Mouse (Mus musculus) adrenal gland (tissue): ENCODE results near the gene Dnttip2.
"Not testable (repeated sequence)": the region's sequence is repeated elsewhere in the genome, so short reads cannot be mapped to it uniquely, and the experiment has no call there.

Experiments used
- intact Hi-C: fragments of 180-260 bp; cut with DNase I; formaldehyde crosslinking; loops from one replicate; pipeline ENCODE4 v1.15.1; 2025

Dnttip2 gene

DNA sequence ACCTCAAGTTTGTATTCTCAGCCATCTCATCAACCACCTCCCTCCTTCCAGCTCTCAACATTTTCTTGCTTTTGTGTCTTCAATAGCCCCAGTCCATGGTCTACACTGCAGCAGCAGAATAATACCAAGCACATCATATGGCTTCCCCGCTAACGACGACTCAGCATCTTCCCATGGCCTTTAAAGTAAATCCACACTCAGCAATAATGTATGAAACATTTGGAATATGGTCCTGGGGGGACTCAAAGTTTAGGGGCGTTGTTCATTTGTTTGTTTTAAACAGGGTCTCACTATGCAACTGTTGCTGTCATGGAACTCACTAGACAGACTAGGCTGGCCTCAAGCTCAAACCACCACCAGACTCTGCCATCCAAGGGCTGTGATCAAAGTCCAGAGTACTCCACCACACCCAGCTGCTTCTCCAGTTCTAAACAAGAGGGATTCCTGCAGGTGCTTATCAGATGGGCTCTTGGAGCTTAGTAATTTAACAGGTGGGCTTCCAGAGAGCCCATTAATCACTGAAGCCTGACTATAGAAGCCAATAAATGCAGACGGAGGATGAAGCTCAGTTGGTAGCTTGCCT, 14.5 kb downstream of the Dnttip2 start:
- intact Hi-C loops = no loop called here

DNA sequence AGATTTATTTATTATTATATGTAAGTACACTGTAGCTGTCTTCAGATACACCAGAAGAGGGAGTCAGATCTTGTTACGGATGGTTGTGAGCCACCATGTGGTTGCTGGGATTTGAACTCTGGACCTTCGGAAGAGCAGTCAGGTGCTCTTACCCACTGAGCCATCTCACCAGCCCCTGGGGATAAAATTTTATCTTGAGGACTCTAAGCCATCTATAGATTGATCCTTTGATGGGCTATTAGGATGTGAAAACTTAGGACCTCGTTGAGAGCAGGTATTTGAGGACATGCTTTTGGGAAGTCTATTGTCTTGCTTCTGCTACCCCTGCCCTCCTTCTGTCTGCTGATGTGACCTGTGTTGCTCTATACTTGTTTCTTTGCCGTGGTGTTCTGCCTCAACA, 15.2 kb downstream of the Dnttip2 start:
- intact Hi-C loops = not testable (repeated sequence)

DNA sequence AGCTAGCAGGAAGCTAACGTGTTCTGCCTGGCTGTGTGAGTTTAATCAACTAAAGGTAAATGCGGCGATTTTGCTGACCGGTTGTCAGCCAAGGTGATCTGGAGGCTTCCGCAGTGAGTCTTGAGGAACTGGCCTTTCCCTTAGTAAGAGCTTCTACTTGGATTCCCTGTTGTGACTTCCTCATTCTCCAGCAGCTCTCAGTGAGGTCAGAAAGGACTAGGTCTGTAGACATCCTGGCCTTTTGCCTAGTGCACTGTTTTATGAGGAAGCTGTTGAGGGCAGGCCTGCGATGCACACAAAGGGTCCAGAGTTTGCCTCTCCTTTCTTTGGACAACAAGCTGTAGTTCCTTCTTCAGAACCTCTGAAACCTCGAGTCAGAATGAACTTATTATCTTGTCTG, 16.5 kb downstream of the Dnttip2 start:
- intact Hi-C loops = no loop called here

DNA sequence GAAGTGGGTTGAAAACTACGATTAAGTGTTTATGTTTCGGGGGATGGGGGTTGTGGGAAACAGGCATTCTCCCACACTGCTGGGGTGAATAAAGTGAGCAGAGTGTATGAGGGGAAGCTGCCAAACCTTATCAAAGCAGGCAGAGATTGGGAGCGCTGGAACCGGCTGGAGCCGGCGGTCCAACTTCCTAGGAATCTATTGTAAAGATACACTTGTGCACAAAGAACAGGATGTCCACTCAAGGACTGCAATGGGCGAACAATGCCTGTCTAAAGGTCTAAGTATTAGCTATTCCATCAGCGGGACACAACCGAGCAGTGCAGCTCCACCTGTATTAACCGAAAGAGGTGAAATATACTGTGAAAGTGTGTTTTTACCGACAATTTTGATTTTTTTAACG, 17.6 kb downstream of the Dnttip2 start:
- intact Hi-C loops = no loop called here

DNA sequence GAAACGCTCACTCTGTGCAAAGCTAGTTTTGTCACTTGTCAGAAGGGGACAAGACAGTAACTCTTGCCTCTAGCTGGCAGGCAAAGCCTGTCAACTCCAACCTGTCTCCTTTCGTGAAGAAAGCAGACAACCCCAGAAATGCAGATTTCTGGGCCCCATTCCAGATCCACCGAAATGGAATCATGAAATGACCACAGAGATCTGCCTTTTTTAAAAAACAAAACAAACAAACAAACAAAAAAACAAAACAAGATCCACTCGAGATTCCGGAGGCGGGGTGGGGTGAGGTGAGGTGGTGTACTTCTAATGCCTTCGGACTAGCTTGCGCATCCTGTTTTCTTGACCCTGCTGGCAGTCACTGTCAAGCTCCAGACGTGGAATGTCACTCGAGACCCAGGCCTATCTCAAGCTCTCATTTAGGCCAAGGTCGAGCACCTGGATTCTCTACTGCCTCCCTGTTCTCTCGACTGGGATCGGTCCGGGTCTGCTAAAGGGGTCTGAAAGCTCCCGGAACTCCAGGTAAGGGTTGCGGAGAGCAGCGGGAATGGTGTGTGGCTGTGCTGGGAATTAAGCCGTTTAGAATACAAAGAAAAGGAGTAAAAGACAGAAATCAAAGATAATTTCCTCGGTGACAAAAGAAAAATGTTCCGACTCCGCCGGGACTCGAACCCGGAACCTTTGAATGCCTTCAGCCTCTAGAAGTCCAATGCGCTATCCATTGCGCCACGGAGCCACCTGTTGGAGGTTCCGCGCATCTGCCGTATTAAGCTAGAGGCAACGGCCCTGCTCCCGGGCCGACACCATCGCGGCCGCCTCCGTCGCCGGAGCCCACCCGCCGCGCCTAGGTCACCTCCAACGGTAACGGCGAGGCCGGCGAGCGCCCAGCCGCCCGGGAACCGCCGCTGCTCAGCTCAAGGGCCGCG, 18.4 kb downstream of the Dnttip2 start:
- intact Hi-C loops = no loop called here

DNA sequence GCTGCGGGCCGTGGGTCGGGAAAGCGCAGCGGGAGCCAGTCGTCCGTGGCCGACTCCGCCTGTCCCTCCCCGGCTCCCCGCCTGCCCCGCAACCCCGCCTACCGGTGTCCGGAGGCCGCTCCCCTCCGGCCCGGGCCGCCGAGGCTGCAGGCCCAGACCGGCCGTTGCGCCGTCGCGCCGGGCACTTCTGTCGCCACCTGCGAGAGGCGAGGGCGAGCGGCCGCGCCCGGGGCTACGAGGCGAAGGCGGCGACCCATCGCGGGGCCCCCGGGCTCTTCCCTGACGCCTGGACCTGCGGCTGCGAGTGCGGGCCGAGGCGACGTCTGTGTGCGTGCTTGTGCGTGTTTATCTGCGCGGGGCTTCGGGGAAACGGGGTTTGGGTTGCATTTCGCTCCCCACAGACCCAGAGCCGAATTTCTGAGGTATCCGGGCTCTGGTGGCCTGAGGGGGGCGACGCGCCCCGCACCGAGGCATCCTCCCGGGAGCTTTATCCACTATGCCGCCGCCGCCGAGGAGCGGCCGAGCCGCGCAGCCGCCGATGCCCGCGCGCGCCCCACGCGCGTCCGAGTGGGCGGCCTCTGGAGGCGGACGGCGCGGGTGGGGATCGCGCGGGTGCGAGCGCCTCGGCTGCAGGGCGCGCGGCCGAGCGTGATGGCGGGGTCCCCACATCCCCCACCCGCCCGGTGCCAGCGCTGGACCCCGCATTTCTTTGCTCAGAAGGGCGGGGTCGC, 19.2 kb downstream of the Dnttip2 start:
- intact Hi-C loops = no loop called here

DNA sequence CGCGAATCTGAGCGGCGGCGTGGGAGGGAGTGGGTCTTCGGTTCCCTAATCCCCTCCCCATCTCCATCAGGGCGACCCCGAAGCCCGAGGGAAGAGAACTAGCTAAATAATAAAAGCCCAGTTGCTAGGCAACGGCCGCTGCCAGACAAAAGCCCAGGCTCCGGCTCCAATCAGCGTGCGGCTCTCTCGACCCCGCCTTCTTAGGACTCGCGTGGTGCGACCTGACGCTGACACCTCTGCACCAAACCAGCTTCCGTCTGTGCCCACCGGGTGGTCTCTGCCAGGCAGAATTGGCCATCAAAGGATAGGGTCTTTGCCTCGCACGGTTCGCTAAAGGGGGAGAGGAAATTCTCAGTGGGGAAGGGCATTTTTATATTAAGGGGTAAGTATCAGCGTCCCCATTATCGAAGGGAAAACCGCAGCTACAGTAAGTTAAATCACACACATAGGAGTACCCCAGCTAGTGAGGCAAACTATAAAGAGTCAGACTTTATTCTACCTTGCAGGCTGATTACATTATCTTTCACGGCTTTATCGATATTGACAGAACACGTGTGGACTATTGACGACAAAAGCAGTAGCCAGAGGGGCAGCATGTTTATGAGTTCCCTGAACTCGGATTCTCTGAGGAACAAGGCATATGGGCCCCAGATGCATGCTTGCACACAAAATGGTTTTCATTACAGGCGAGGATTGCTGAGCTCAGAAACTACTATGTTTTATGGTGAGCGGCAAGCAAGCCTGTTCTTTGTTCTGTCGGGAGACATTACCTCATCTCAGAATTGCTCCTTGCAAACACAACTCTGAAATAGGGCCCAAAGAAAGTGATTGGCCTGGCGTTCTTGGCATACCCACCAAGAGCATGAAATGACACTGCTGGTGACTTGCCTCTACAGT, 20.0 kb downstream of the Dnttip2 start, which contains the start of gene Bcar3:
TSS of gene Bcar3 (plus strand) at position 183 of the 897 bp plus-strand sequence.
- intact Hi-C loops = no loop called here

DNA sequence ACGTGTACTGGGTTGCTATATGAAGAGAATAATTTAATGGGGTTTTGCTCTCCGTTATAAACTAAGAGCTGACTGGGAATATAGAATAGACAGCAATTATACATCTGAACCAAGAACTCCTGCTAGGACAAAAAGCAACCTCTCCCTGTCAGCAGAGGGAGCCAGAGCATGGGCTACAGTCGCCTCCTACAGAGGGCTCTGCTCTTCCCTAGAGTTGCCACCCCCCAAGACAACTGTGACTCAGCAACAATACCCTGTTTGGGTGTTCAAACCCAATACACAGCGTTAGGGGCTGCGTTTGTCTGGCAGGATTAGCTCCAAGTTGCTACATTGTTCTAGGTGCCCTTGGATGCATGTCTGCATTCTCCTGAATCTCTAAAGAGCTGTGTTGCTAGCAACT, 21.3 kb downstream of the Dnttip2 start:
- intact Hi-C loops = loop anchor here (1.0 kb wide), 1 partner anchor 343 kb away; no protein-coding TSS in a partner anchor

DNA sequence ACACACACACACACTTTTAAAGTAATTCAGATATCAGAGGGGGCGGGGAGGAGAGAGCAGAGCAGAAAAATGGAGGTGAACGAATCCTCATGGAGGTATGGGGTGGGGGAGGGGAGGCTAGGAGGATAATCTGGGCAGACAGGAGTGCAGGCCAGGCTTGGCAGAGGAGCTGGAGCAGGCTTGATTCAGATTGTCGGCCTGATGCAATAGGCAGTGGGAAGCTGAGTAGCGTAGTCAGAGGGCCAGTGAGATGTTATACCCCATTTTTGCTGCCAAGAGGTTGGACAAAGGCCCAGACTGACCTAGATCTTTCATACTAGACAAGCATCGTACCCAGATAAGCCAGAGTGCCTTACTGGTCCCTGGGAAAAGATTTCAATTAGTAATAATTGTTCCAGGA, 22.8 kb downstream of the Dnttip2 start:
- intact Hi-C loops = no loop called here

DNA sequence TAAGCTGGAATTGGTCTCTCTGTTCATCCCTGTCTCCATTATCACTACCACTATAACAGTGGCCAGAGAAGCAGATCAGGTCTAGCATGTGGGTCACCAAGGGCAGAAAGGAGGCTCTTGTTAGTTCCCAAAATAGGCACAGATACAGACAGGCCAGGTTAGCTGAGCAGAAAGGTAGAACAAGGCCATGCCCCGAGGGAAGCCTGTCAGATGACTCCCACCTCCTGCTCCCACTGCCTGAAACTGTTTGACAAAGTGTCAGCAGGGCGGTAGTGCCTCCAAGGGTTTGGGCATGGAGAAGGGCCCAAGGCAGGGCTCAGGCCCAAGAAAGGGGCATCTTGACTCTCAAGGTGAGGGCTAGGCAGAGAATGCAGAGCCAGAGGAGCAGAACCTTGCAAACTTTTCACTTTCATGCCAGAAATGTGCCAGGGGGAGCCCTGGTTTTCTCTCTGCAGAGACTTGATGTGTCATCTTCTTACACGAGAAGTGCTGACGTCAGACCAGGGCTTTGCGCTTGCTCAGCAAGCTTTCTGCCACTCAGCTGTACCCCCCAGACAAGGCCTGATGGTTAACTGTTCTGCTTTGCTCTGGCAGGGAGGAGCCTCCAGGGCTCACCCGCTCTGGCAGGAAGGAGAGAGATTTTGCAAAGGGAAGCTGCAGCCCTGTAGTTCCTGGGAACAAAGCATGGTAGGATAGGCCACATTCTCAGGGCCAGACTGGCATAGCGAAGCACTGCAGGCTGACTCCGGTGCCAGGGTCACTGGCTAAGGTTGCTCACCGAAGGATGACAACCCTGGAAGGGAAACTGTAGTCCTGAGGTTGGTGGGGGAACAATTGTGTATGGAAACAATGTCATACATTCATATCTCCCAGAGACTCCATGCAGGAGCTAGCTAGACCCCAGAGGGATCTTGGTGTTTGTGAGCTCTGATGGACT, 27.1 kb downstream of the Dnttip2 start:
- intact Hi-C loops = no loop called here

DNA sequence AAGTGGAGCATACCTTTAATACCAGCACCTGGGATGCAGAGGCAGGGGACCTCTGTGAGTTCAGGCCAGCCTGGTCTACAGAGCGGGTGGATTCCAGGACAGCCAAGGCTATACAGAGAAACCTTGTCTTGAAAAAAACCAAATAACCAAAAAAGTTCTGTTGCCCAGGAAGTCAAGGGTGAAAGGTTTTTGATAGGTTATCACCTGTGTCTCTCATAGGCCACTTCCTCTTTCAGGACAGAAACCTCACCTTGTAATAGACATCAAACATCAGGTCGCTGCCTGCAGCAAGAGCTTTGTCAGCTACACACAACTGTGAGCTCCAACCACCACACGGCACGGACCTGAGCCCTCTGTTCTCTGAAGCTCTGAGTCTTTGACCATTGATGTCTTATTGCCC, 30.4 kb downstream of the Dnttip2 start:
- intact Hi-C loops = no loop called here

DNA sequence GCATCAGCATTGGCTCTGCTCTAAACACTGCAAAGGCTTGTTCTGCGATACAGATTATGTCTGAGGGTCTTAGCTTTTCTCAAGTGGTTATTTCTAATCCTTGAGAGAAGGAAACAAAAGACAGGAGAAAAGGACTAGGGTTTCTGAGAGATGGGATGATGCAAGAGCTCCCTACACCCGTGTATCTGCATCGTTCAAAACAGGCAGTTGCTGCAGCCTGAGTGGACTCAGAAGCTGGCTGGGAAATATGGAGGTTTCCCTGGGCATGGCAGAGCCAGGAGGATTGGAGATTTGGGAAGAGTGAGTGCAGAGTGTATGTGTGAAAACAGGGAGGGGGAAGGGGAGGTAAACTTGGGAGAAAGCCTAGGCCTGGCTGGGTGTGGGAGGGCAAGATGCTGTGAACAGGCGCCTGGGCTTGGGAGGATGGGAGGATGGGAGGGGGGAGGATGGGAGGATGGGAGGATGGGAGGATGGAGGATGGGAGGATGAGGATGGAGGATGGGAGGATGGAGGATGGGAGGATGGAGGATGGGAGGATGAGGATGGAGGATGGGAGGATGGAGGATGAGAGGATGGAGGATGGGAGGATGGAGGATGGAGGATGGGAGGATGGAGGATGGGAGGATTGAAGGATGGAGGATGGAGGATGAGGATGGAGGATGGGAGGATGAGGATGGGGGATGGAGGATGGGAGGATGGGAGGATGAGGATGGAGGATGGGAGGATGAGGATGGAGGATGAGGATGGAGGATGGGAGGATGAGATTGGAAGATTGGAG, 33.9 kb downstream of the Dnttip2 start:
- intact Hi-C loops = no loop called here

DNA sequence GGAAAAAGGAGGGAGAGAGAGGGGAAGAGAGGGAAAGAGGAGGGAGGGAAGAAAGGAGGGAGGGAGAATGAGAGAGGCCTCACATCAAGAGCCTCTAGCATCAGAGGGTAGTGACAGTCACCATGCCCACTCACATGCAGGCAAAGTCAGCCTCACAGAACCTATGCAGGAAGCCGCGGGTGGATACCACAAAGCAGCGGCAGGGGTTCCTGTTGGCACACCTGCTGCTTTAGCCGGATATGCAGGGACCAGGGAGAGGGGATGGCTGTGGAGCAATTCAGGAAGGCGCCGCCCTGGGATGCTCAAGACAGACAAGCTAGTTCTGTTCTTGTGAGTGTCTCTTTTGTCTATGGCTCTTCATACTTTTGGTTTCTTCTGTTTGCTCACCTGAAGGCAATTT, 34.8 kb downstream of the Dnttip2 start:
- intact Hi-C loops = no loop called here

DNA sequence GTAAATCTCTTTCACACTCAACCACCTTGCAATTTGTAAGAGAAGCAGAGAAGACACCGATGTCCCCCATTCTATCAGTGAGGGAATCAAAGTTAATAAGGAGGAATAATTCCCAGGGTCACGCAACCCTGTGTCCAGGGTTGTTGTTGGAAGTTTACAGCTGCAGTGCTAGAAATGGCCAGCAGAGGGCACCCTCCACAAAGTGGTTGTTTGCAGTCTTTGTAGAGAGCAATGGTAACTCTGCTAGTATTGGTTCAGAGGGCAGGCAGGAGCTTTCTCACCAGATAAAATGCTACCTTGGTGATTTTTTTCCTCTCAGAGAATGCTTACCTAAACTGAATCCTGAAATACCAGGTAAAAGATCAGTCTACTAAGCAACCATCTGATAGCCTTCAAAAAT, 37.9 kb downstream of the Dnttip2 start:
- intact Hi-C loops = loop anchor here (2.0 to 5.0 kb wide), 3 partner anchors 110 to 325 kb away; no protein-coding TSS in a partner anchor

DNA sequence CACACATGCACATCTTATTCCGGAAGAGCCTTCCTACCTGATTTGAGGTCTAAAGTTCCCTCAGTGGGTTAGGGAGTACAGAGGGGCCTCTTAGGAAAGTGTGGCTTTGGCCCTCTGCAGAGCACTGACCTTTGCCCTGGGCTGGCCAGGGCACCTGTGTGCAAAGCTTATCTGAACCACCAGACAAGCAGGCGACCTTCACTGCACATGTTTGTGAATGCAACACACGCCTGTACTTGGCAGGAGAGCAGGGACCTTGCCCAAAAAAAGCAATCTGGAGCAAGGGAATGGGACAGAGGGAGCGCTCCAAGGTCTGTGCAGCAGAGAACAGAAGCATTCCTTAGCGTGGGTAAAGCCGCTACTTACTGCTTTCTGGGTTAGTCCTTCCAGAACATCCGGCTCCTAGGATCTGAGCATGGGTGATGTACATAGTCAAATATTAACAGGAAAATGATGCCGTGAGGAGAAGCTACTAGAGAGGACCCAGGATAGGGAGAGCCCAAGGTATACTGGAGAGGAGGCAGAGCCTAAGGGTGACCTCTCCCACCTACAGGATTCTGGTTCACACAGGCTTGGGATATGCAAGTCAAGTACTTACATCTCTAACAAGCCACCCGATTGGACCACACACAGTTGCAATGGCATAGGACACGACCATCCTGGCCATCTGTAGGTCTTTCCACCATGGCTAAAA, 38.9 kb downstream of the Dnttip2 start:
- intact Hi-C loops = loop anchor here (2.0 to 5.0 kb wide), 3 partner anchors 109 to 324 kb away; no protein-coding TSS in a partner anchor

DNA sequence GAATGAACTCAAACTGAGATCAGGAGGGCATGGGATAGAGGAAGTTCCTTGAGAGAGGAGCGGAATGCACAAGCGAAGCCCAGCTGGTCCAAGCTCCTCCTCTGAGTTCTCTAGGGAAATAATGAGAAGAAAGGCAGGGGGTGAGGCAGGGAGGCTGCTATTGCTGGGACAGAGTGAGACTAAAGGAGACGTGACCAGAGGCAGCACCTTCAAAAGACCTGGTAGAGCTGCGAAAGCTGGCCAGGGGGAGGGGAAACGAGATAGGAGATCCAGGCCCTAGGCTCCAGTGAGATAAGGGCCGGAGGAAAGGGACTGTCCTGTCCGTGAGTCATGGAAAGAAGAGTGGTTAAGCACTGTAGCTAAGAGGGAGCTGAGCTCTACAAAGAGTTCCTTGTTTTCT, 39.7 kb downstream of the Dnttip2 start:
- intact Hi-C loops = loop anchor here (2.0 to 5.0 kb wide), 3 partner anchors 108 to 323 kb away; no protein-coding TSS in a partner anchor

DNA sequence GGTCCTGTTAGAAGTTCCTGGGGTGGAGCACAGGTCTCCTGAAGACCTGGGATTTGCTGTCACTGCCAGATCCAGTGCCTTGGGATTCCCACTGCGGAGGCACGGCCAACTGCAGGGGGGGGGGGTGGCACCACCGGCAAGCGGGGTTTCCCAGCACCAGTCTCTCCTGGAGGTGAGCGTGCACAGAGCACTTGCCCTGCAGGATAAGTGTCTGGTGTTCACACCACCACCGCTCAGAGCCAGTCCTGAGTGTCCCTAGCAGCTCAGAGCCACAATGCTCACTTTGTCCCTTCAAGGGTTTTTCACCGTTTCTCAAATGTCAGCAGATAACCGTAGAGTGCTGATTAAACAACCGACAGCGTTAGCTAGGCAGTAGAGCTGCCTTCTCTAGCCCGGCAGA, 42.4 kb downstream of the Dnttip2 start:
- intact Hi-C loops = no loop called here

DNA sequence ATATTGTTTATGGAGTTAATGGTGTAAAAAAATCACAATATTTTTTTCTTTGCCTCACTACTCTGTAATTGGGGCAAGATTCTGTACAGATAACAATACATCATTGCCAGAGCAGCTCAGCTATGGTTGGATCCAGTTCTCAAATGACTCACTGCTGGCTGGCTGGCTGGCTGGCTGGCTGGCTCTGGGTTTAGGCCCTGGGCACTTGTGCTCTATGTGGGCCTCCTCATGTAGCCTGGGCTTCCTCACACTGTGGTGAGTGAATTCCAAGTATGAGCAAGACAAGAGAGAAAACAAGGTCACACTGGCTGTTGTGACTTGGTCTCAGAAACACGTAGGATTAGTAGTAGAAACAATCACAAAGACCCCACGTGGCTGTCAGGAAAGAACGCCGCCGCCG, 43.2 kb downstream of the Dnttip2 start:
- intact Hi-C loops = no loop called here
